Mouse (Mus musculus): ENCODE data around the gene Taf8.

DNA sequence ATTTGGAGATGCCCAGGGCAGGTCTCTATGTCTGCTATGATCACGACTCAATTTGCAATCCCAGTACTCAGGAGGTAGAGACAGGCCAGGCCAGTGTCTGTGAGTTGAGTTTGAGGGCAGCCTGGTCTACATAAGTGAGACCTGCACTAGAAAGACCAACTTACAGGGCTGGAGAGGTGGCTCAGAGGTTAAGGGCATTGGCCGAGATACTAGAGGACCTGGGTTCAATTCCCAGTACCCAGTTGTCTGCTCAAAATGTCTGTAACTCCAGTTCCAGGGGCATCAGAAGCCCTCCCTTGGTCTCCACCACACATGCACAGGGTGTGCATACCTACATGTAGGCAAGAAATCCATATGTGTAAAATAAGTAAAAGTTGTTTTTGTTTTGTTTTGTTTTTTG lies 5.4 kb upstream of the Taf8 start:
- TF ChIP-seq POLR2A (IDR thresholded peaks at IDR 0.05; ENCODE audit: insufficient read depth, low read depth, low read length) (no peak), CTCF (IDR thresholded peaks at IDR 0.05; ENCODE audit: insufficient read depth, low read depth, low read length) (no peak)

All from olfactory bulb, adult 2 months (tissue).